Mouse (Mus musculus): Measurements from ENCODE around the gene Zfp57.
A peak's percentile ranks its signal among the peaks of the same experiment; 100 is the strongest.

GRCm38 (mm10) chr17:36997033-36997735, 3.8 kb upstream of the Zfp57 start:
- TF ChIP-seq CTCF (IDR thresholded peaks at IDR 0.05; ENCODE audit: low read depth, low read length): peak; percentile 86
- TF ChIP-seq POLR2A (IDR thresholded peaks at IDR 0.05; ENCODE audit: insufficient read depth, low read length): no peak

All from ES-Bruce4 (cell line).